Mouse (Mus musculus) cerebellum, adult 2 months (tissue): ENCODE results near the gene Slc7a15.

Experiments
- CTCF ChIP-seq: fragments of 200-500 bp; IDR thresholded peaks from 2 replicates; pipeline ENCODE4 v1.5.1; 2011; ENCODE audit warnings: low read depth, mild to moderate bottlenecking, control low read depth, low read length, moderate library complexity, borderline replicate concordance; ENCODE audit not compliant: insufficient read depth
- POLR2A ChIP-seq: fragments of 200-500 bp; IDR thresholded peaks from 2 replicates; pipeline ENCODE4 v1.6.1; 2011; ENCODE audit warnings: low read length, control low read depth, borderline replicate concordance; ENCODE audit not compliant: insufficient read depth

DNA sequence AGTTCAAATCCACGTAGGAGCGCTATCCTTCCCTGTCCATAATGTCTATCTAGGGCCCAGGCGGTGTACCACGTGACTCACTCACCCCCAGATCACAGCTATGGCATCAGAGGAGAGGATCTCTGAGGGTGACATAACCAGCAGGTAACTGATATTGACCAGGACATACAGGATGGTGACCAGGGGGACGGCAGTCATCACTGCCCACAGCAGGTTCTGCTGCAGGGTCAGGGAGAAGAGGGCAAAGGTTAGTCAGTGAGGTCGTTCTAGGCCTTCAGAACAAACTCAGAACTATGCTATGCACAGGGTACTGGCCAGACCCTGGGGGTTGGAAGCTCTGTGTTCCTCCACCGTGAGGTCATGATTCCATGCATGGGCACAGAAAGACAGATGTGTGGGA lies 63.3 kb downstream of the Slc7a15 start:
- no peak for TF ChIP-seq CTCF
- no peak for TF ChIP-seq POLR2A
